Mouse (Mus musculus): ENCODE results near the gene D130043K22Rik. TPM values are rescaled to one million over a fixed set of nuclear protein-coding genes. Genes with fewer than 3 reads are reported as not detected.

D130043K22Rik gene
- polyA plus RNA-seq, 1 experiment from 2014 or later, result 6.1 TPM

- no peaks in the 10 kb centered on the region for H3K9me3 ChIP-seq (ENCODE audit: control insufficient read depth, low read length)
- no peak overlapping the region for H3K4me3 ChIP-seq (ENCODE audit: low read depth, low read length)
- no peaks in the 10 kb centered on the region for H3K27me3 ChIP-seq (ENCODE audit: control insufficient read depth, insufficient read depth, low read length)
- no peak overlapping the region for H3K4me2 ChIP-seq (ENCODE audit: low read depth, low read length)
- H3K27ac ChIP-seq (ENCODE audit: low read depth, low read length), result no peak overlapping the region
- peaks cover 24% of the 10 kb centered on the region for H3K4me1 ChIP-seq (ENCODE audit: control insufficient read depth, insufficient read depth, low read length)
- peaks cover 30% of the 10 kb centered on the region for H3K36me3 ChIP-seq (ENCODE audit: control insufficient read depth, insufficient read depth, low read length)
- ATAC-seq (ENCODE audit: low read depth), result no peak
- H3K9ac ChIP-seq (replicated peaks; ENCODE audit: low read depth, low read length), result no peak overlapping the region
These were observed 38.9 kb upstream of the D130043K22Rik start for GRCm38 (mm10) chr13:24806079-24806478.

GRCm38 (mm10) chr13:24812521-24812920, 32.4 kb upstream of the D130043K22Rik start:
- no peak for ATAC-seq (ENCODE audit: low read depth)
- H3K9ac ChIP-seq (replicated peaks; ENCODE audit: low read depth, low read length), result no peak overlapping the region
- no peak overlapping the region for H3K4me2 ChIP-seq (ENCODE audit: low read depth, low read length)
- H3K9me3 ChIP-seq (ENCODE audit: control insufficient read depth, low read length), result no peaks in the 10 kb centered on the region
- 96% methylated on average over 2 of the region's 2 CpGs for WGBS
- no peak overlapping the region for H3K4me3 ChIP-seq (ENCODE audit: low read depth, low read length)
- H3K27ac ChIP-seq (ENCODE audit: low read depth, low read length), result no peak overlapping the region
- H3K27me3 ChIP-seq (ENCODE audit: control insufficient read depth, insufficient read depth, low read length), result no peaks in the 10 kb centered on the region
- no peaks in the 10 kb centered on the region for H3K4me1 ChIP-seq (ENCODE audit: control insufficient read depth, insufficient read depth, low read length)
- peaks cover 51% of the 10 kb centered on the region for H3K36me3 ChIP-seq (ENCODE audit: control insufficient read depth, insufficient read depth, low read length)

GRCm38 (mm10) chr13:24814616-24815015, 30.3 kb upstream of the D130043K22Rik start:
- Histone ChIP-seq H3K9ac (replicated peaks; ENCODE audit: low read depth, low read length) (no peak overlapping the region), H3K4me3 (ENCODE audit: low read depth, low read length) (no peak overlapping the region), H3K9me3 (ENCODE audit: control insufficient read depth, low read length) (no peaks in the 10 kb centered on the region), H3K27me3 (ENCODE audit: control insufficient read depth, insufficient read depth, low read length) (no peaks in the 10 kb centered on the region), H3K4me2 (ENCODE audit: low read depth, low read length) (no peak overlapping the region), H3K27ac (ENCODE audit: low read depth, low read length) (no peak overlapping the region), H3K4me1 (ENCODE audit: control insufficient read depth, insufficient read depth, low read length) (no peaks in the 10 kb centered on the region), H3K36me3 (ENCODE audit: control insufficient read depth, insufficient read depth, low read length) (peaks cover 41% of the 10 kb centered on the region)
- 86% methylated on average over 1 of the region's 1 CpGs for WGBS
- no peak for ATAC-seq (ENCODE audit: low read depth)

GRCm38 (mm10) chr13:24816125-24817092, 28.5 kb upstream of the D130043K22Rik start:
- no peak overlapping the region for H3K4me2 ChIP-seq (ENCODE audit: low read depth, low read length)
- WGBS, result 76% methylated on average over 4 of the region's 4 CpGs

GRCm38 (mm10) chr13:24819931-24820330, 25.0 kb upstream of the D130043K22Rik start:
- ATAC-seq (ENCODE audit: low read depth), result no peak
- Histone ChIP-seq H3K36me3 (ENCODE audit: control insufficient read depth, insufficient read depth, low read length) (peaks cover 7% of the 10 kb centered on the region), H3K27me3 (ENCODE audit: control insufficient read depth, insufficient read depth, low read length) (no peaks in the 10 kb centered on the region), H3K9me3 (ENCODE audit: control insufficient read depth, low read length) (no peaks in the 10 kb centered on the region), H3K9ac (replicated peaks; ENCODE audit: low read depth, low read length) (no peak overlapping the region), H3K4me3 (ENCODE audit: low read depth, low read length) (no peak overlapping the region), H3K4me1 (ENCODE audit: control insufficient read depth, insufficient read depth, low read length) (no peaks in the 10 kb centered on the region), H3K4me2 (ENCODE audit: low read depth, low read length) (no peak overlapping the region), H3K27ac (ENCODE audit: low read depth, low read length) (no peak overlapping the region)
- 87% methylated on average over 1 of the region's 1 CpGs for WGBS

More at GRCm38 (mm10) chr13:24816125-24817092, 28.5 kb upstream of the D130043K22Rik start:
- H3K4me1 ChIP-seq (ENCODE audit: control insufficient read depth, insufficient read depth, low read length), result no peaks in the 10 kb centered on the region
- H3K36me3 ChIP-seq (ENCODE audit: control insufficient read depth, insufficient read depth, low read length), result peaks cover 28% of the 10 kb centered on the region
- H3K9ac ChIP-seq (replicated peaks; ENCODE audit: low read depth, low read length), result no peak overlapping the region
- no peak overlapping the region for H3K27ac ChIP-seq (ENCODE audit: low read depth, low read length)
- H3K27me3 ChIP-seq (ENCODE audit: control insufficient read depth, insufficient read depth, low read length), result no peaks in the 10 kb centered on the region
- no peak overlapping the region for H3K4me3 ChIP-seq (ENCODE audit: low read depth, low read length)
- ATAC-seq (ENCODE audit: low read depth), result peak; percentile 80
- no peaks in the 10 kb centered on the region for H3K9me3 ChIP-seq (ENCODE audit: control insufficient read depth, low read length)

- no peak for ATAC-seq (ENCODE audit: low read depth)
- no peaks in the 10 kb centered on the region for H3K27me3 ChIP-seq (ENCODE audit: control insufficient read depth, insufficient read depth, low read length)
- no peak overlapping the region for H3K4me3 ChIP-seq (ENCODE audit: low read depth, low read length)
- H3K4me2 ChIP-seq (ENCODE audit: low read depth, low read length), result no peak overlapping the region
- WGBS, result 91% methylated on average over 16 of the region's 16 CpGs
- H3K27ac ChIP-seq (ENCODE audit: low read depth, low read length), result no peak overlapping the region
- no peaks in the 10 kb centered on the region for H3K36me3 ChIP-seq (ENCODE audit: control insufficient read depth, insufficient read depth, low read length)
- H3K9me3 ChIP-seq (ENCODE audit: control insufficient read depth, low read length), result no peaks in the 10 kb centered on the region
- H3K4me1 ChIP-seq (ENCODE audit: control insufficient read depth, insufficient read depth, low read length), result no peaks in the 10 kb centered on the region
- no peak overlapping the region for H3K9ac ChIP-seq (replicated peaks; ENCODE audit: low read depth, low read length)
These were observed 22.1 kb upstream of the D130043K22Rik start for GRCm38 (mm10) chr13:24822663-24823343.

GRCm38 (mm10) chr13:24824647-24825046, 20.3 kb upstream of the D130043K22Rik start:
- Histone ChIP-seq H3K4me2 (ENCODE audit: low read depth, low read length) (no peak overlapping the region), H3K9me3 (ENCODE audit: control insufficient read depth, low read length) (no peaks in the 10 kb centered on the region), H3K4me3 (ENCODE audit: low read depth, low read length) (no peak overlapping the region), H3K27ac (ENCODE audit: low read depth, low read length) (no peak overlapping the region), H3K4me1 (ENCODE audit: control insufficient read depth, insufficient read depth, low read length) (no peaks in the 10 kb centered on the region), H3K36me3 (ENCODE audit: control insufficient read depth, insufficient read depth, low read length) (no peaks in the 10 kb centered on the region), H3K9ac (replicated peaks; ENCODE audit: low read depth, low read length) (no peak overlapping the region), H3K27me3 (ENCODE audit: control insufficient read depth, insufficient read depth, low read length) (no peaks in the 10 kb centered on the region)
- ATAC-seq (ENCODE audit: low read depth), result no peak
- WGBS, result 98% methylated on average over 4 of the region's 4 CpGs

- Histone ChIP-seq H3K9ac (replicated peaks; ENCODE audit: low read depth, low read length) (no peak overlapping the region), H3K36me3 (ENCODE audit: control insufficient read depth, insufficient read depth, low read length) (no peaks in the 10 kb centered on the region), H3K27ac (ENCODE audit: low read depth, low read length) (no peak overlapping the region), H3K4me2 (ENCODE audit: low read depth, low read length) (no peak overlapping the region), H3K4me3 (ENCODE audit: low read depth, low read length) (no peak overlapping the region), H3K9me3 (ENCODE audit: control insufficient read depth, low read length) (no peaks in the 10 kb centered on the region), H3K27me3 (ENCODE audit: control insufficient read depth, insufficient read depth, low read length) (no peaks in the 10 kb centered on the region), H3K4me1 (ENCODE audit: control insufficient read depth, insufficient read depth, low read length) (no peaks in the 10 kb centered on the region; the same call in 1 of the 2 replicates)
- WGBS, result 93% methylated on average over 4 of the region's 4 CpGs
- no peak for ATAC-seq (ENCODE audit: low read depth)
These were observed 19.3 kb upstream of the D130043K22Rik start for GRCm38 (mm10) chr13:24825587-24825986.

GRCm38 (mm10) chr13:24826116-24826515, 18.8 kb upstream of the D130043K22Rik start:
- Histone ChIP-seq H3K4me3 (ENCODE audit: low read depth, low read length) (no peak overlapping the region), H3K27me3 (ENCODE audit: control insufficient read depth, insufficient read depth, low read length) (no peaks in the 10 kb centered on the region), H3K9me3 (ENCODE audit: control insufficient read depth, low read length) (no peaks in the 10 kb centered on the region), H3K27ac (ENCODE audit: low read depth, low read length) (no peak overlapping the region), H3K9ac (replicated peaks; ENCODE audit: low read depth, low read length) (no peak overlapping the region), H3K4me1 (ENCODE audit: control insufficient read depth, insufficient read depth, low read length) (no peaks in the 10 kb centered on the region; the same call in 1 of the 2 replicates), H3K36me3 (ENCODE audit: control insufficient read depth, insufficient read depth, low read length) (no peaks in the 10 kb centered on the region), H3K4me2 (ENCODE audit: low read depth, low read length) (no peak overlapping the region)
- no peak for ATAC-seq (ENCODE audit: low read depth)
- 90% methylated on average over 7 of the region's 7 CpGs for WGBS
